Mouse (Mus musculus) liver, adult 2 months (tissue): ENCODE data around the gene Srd5a2.

Experiments used
- CTCF ChIP-seq: fragments of 200-500 bp; IDR thresholded peaks from 2 replicates; pipeline ENCODE4 v1.5.1; 2011; ENCODE audit warnings: low read depth, low read length, control low read depth
- POLR2A ChIP-seq: fragments of 200-500 bp; IDR thresholded peaks from 2 replicates; pipeline ENCODE4 v1.6.1; 2011; ENCODE audit warnings: low read length, control low read depth; ENCODE audit not compliant: insufficient read depth; ENCODE audit errors: extremely low read depth

GRCm38 (mm10) chr17:74083370-74083769 lies 35.7 kb upstream of the Srd5a2 start:
- TF ChIP-seq CTCF (no peak), POLR2A (no peak)
